Mouse (Mus musculus) CD4-positive helper T cell, adult 2 months (primary cell): ENCODE measurements around the gene Fcrl1.
A peak's percentile ranks its signal among the peaks of the same experiment; 100 is the strongest.
"Not testable (repeated sequence)": the region's sequence is repeated elsewhere in the genome, so short reads cannot be mapped to it uniquely, and the experiment has no call there.

Experiments used
- DNase-seq: peaks from one replicate; pipeline ENCODE4 v3.0.0-alpha.2; 2012; ENCODE audit warnings: low read depth, missing footprints, low spot score

Fcrl1 gene

DNA sequence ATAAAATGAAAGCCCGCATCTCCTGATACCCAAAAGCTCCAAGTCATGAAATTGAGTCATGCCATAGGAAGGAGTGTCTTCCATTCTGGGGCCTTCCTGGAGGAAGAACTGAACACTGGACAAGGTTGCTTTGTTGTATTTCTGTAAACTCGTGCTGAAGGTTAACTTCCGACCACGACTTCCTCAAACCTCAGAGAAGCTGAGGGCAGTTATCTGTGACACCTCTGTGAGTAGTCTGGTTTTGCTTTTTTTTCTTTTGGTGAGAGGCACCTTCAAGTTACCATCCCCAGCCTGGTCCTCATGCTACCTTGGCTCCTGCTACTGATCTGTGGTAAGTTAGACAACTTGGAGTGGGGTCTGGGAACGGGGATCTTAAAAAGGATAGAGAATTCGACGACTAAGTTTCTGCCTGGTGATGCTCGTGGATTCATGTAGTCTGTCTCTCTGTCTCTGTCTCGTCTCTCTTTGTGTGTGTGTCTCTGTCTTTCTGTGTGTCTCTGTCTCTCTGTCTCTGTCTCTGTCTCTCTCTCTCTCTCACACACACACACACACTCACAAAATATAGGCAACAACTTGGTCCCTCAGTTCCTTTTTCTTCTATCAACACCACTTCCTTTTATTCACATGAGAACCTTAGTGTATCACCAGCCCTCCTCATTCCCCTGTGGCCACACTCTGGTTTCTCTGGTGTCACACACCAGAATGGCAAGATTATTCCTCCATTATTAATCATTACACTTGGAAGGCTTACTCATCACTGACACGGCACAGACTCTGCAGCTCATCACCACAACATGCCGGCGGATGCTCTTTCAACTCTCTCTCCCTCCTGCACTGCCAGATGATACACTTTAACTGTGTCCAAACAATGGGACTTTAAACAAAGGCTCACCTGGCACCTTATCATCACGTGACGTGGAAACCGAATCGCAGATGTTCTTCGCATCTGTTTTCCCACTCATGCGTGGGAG is at the start of gene Fcrl1:
Gene Fcrl1 (plus strand): TSS at position 193 of the 971 bp plus-strand sequence.
- DNase-seq: peak; percentile 55

- DNase-seq: no peak
These were observed 38.3 kb upstream of the Fcrl1 start for GRCm38 (mm10) chr3:87337899-87338298.

DNA sequence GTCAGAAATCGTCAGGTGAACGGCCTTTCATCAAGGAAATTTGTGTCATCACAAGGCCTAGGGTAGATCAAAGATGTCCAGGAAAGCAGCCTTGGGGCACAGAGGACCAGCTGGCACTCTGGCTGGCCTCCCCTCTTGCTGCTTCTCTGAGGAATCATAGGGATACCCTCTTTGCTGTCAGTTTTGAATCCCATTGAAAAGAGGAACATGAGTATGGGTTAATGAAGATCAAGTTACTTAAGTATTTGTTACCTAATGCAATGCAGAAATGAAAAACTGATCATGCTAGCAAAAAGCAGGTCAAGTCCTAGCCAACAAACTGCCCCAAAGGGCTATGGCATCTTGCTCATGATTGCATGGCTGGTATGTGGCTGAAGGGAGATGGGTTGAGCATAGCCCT is 25.2 kb upstream of the Fcrl1 start:
- DNase-seq: not testable (repeated sequence)

GRCm38 (mm10) chr3:87357581-87357980 is 18.6 kb upstream of the Fcrl1 start, which contains the start of gene Cd5l:
Gene Cd5l, plus strand, starts transcription at chr3:87357881.
- no peak for DNase-seq

GRCm38 (mm10) chr3:87359215-87359614 is 17.0 kb upstream of the Fcrl1 start:
- no peak for DNase-seq

DNA sequence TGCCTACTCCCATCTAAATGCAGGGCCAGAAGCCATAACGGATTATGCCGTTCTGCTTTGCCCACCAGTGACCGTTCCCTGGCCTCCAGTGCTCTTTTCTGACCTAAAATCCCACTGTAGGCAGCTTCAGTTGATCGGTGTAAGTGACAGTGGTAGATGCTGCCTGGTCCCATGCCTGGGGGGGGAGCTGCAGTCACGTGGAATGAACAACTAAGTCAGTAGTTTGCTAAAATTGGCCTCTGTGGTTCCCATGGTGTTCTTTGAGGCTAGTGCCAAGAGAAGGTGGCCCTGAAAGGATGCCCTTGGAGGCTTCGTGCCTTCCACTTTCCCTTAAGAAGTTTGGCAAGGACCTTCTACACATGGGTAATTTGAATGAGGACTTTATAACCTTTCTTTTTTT is 15.7 kb upstream of the Fcrl1 start:
- no peak for DNase-seq

- no peak for DNase-seq
These were observed 10.5 kb upstream of the Fcrl1 start for GRCm38 (mm10) chr3:87365691-87366090.

DNA sequence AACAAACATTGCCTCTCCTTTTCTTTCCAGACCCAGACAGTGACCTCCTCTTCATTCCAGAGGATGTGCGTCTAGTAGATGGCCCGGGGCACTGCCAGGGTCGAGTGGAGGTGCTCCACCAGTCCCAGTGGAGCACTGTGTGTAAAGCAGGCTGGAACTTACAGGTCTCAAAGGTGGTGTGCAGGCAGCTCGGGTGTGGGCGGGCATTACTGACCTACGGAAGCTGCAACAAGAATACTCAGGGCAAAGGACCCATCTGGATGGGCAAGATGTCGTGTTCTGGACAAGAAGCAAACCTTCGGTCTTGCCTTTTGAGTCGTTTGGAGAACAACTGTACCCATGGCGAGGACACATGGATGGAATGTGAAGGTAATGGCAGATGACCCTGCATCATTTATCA is 8.7 kb upstream of the Fcrl1 start:
- no peak for DNase-seq

GRCm38 (mm10) chr3:87369181-87369580 is 7.0 kb upstream of the Fcrl1 start:
- DNase-seq: no peak

GRCm38 (mm10) chr3:87377228-87377627 is 1.0 kb downstream of the Fcrl1 start:
- no peak for DNase-seq

- DNase-seq: no peak
These were observed 1.5 kb downstream of the Fcrl1 start for GRCm38 (mm10) chr3:87377719-87378118.

DNA sequence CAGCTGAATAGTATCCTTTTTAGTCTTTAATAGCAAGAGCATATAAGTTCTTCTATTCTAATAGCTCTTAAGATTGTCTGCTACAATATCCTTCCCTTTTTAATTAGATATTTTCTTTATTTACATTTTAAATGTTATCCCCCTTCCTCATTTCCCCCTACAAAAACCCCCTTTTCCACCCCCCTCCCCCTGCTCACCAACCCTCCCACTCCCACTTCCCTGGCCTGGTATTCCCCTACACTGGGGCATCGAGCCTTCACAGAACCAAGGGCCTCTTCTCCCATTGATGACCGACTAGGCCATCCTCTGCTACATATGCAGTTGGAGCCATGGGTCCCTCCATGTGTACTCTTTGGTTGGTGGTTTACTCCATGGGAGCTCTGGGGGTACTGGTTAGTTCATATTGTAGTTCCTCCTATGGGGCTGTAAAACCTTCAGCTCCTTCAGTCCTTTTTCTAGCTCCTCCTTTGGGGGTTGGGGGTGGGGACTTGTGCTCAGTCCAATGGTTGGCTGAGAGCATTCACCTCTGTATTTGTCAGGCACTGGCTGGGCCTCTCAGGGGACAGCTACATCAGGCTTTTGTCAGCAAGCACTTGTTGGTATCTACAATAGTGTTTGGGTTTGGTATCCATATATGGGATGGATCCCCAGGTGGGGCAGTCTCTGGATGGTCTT is 3.6 kb downstream of the Fcrl1 start:
- not testable (repeated sequence) for DNase-seq

DNA sequence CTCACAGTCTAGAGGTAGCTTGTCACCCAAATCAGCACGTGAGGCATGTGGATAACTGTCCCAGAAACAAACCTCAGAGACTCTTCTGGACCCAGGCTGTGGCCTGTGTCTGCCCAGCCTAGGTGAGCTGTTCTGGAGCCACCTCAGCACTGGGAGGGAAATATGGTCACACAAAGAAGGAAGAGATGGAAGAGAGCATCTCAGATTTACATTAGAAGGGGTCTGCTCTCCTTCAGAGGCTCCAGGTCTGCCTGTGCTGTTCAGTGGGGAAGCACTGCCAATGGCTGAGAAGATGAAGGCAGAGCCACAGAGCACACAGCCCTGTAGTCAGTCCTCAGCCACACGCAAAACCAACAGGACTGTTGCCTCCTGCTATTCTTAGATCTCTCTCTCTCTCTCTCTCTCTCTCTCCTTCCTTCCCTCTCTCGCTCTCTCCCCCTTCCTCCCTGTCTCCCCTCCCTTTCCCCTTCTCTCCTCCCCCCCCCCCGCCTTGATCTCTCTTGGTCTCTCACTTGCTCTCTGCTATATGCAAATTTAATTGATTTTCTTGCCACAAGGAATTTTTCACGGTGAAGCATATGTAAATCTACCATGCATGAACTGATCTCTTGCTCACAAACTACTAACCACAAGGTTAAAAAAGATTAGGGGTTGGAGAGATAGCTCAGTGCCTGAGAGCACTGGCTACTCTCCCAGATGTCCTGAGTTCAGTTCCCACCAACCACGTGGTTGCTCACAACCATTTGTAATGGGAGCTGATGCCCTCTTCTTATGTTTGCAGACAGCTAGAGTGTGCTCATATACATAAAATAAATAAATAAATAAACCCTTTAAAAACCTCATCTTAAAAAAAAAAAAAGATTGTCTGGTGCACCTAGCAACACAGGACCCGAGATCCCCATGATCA is 5.9 kb downstream of the Fcrl1 start:
- no peak for DNase-seq

GRCm38 (mm10) chr3:87383308-87383707 is 7.1 kb downstream of the Fcrl1 start:
- peak; percentile 47 for DNase-seq

DNA sequence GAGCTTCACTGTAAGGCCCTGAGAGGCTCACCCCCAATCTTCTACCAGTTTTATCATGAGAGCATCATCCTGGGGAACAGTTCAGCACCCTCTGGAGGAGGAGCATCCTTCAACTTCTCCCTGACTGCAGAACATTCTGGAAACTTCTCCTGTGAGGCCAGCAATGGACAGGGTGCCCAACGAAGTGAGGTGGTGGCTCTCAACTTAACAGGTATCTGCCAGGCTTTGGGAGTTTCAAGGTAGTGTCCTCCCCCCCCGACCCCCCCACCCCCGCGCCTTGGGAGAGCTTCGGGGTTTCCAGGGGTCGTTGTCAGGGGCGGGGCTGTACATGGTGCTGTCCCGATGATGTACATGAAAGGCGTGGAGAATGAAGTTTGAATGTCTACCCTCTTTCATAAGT is 8.9 kb downstream of the Fcrl1 start:
- DNase-seq: no peak

GRCm38 (mm10) chr3:87390935-87391334 is 14.7 kb downstream of the Fcrl1 start:
- no peak for DNase-seq

DNA sequence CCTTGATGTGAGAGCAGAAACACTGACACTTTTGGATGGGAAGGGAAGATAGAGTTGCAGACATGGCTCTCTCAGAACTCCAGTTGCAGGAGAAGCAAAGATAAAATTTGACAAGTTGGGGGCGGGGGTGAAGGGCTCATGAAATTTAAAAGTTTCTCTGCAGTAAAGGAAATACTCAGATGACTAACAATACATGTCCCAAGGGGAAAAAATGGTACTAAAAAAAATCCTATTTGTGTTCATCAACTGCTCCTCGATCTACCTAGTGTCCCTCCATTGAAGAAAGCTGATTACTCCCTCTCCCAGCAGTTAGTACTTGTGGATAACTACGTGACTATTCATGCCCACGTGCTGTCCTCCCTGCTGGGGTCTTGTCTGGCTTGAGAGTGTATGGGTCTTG is 22.6 kb downstream of the Fcrl1 start:
- no peak for DNase-seq

- DNase-seq: no peak
These were observed 23.7 kb downstream of the Fcrl1 start for GRCm38 (mm10) chr3:87399906-87400305.

DNA sequence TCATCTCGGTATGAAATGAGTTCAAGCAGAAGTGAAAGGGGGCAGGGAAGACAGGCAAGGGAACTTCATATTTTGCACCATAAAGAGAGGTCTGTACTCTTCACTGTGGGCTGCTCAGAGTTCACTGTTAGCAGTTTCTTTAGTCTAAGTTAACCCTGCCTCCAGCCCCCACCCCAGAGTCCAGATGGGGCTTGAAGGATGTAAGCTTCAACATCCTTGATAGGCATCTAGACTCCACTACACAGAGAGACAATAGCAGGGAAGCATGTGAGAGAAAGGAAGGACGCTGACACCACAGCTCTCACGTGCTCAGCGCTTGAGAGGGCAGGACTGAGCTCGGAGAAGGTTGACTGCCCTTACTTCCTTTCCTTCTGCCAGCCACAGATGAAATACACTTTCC is 25.1 kb downstream of the Fcrl1 start:
- DNase-seq: no peak

DNA sequence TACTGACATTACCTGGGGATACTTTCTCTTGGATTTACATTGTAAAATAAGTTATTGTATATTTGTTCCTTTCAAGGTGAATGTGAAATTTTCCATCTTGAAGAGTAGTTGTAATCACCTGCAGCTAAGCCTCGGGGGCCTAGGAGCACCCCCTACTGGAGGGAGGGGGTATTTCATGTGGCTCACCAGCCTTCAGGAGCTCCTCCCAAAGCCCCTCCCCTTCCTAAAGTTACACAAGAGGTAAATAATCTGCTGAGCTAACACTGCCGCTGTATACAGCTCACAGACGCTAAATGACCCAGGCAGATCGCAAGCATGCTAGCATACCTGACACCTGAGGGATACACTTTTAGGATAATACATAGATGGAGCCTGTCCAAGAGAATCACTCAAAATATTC is 32.0 kb downstream of the Fcrl1 start:
- DNase-seq: peak; percentile 78

DNA sequence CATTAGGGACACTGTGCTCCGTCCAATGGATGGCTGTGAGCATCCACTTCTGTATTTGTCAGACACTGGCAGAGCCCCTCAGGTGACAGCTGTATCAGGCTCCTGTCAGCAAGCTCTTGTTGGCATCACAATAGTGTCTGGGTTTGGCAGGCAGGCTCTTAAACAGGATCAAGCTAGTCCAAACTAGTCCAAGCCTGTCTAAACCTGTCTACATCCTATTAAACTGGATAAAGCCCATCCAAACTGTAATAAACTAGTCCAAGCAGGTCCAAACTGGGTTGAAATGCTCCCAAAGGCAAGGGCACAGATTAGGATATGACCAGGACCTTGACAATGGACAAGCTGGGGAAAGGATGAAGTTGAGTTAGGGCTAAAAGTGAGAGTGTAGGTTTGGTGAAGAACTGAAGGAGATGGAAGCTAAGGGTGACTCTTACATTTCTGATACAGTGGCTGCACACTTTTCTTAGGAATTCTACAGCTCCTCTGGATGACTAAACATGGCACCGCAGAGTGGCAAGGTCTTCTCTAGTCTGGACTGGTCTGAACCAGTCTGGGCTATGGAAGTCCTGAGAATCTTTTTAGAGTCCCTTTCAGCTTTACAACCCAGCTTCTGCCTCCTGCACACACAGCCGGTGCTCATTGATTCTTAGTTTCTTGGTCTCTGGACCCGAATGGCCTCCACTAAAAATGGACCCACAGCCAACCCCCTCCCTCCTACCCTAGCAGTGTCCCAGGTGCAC is 33.2 kb downstream of the Fcrl1 start:
- DNase-seq: no peak
